Mouse (Mus musculus) CH12.LX (cell line): ENCODE results near the gene Zfp46. TPM values are rescaled to one million over a fixed set of nuclear protein-coding genes. Genes with fewer than 3 reads are reported as not detected.
A peak's percentile ranks its signal among the peaks of the same experiment; 100 is the strongest.

Experiments used
- DNase-seq: peaks from one replicate; pipeline ENCODE4 v3.0.0-alpha.2; 2013; ENCODE audit errors: extremely low read depth
- H3K27ac ChIP-seq: 2 replicates; pipeline ENCODE4 v1.5.1; 2012; ENCODE audit warnings: low read depth, mild to moderate bottlenecking, control low read depth, moderate library complexity; ENCODE audit not compliant: insufficient read depth
- H3K27me3 ChIP-seq: replicated peaks from 2 replicates; pipeline ENCODE3; 2012; ENCODE audit warnings: inconsistent platforms
- H3K36me3 ChIP-seq, 2 experiments: replicated peaks in 1 of 2; 2 replicates each; pipeline versions ENCODE3 to v1.6.1; 2012; ENCODE audit warnings: inconsistent platforms in 1 of 2, low read length in 1 of 2, mild to moderate bottlenecking in 1 of 2, mixed read lengths in 1 of 2, moderate library complexity in 1 of 2; ENCODE audit not compliant: control insufficient read depth in 1 of 2, insufficient read depth in 1 of 2
- H3K4me1 ChIP-seq, 2 experiments: 2 replicates each; pipeline ENCODE4 v1.6.1; 2012; ENCODE audit warnings: inconsistent platforms in 1 of 2, moderate library complexity in 1 of 2; ENCODE audit not compliant: insufficient read depth in 2 of 2, control insufficient read depth in 1 of 2
- H3K4me2 ChIP-seq: 2 replicates; pipeline ENCODE4 v1.6.1; 2012; ENCODE audit warnings: low read depth, mild to moderate bottlenecking, control low read depth; ENCODE audit not compliant: poor library complexity, insufficient read depth, severe bottlenecking
- H3K4me3 ChIP-seq, 3 experiments: fragments of 150-350 bp in 1 of 3; sonication (generic) in 1 of 3; replicated peaks in 1 of 3; 2 replicates each; pipeline versions ENCODE3 to v1.5.1; 2011 to 2012; ENCODE audit warnings: low read depth in 2 of 3, low read length in 2 of 3, mild to moderate bottlenecking in 2 of 3, moderate library complexity in 2 of 3, control low read depth in 1 of 3, improper control_type of control experiment in 1 of 3, inconsistent platforms in 1 of 3, mixed read lengths in 1 of 3; ENCODE audit not compliant: poor library complexity in 1 of 3
- H3K79me2 ChIP-seq: replicated peaks from 2 replicates; pipeline ENCODE4 v1.6.1; 2012; ENCODE audit warnings: mild to moderate bottlenecking, moderate library complexity; ENCODE audit not compliant: control insufficient read depth, poor library complexity, insufficient read depth, severe bottlenecking; ENCODE audit errors: extremely low read depth
- H3K9ac ChIP-seq: 2 replicates; pipeline ENCODE4 v1.6.1; 2012; ENCODE audit warnings: low read depth, mild to moderate bottlenecking, control low read depth, moderate library complexity; ENCODE audit not compliant: insufficient read depth
- H3K9me3 ChIP-seq: replicated peaks from 2 replicates; pipeline ENCODE3; 2012; ENCODE audit warnings: low read length, inconsistent platforms, mixed read lengths
- CHD1 ChIP-seq: IDR thresholded peaks from 2 replicates; pipeline ENCODE4 v1.6.1; 2012; ENCODE audit warnings: low read depth, low read length, improper control_type of control experiment, inconsistent platforms
- CTCF ChIP-seq, 2 experiments: IDR thresholded peaks in 1 of 2; conservative IDR thresholded peaks in 1 of 2; 2 replicates each; pipeline ENCODE4 v1.5.1; 2011 to 2012; ENCODE audit warnings: low read depth in 2 of 2, low read length in 2 of 2, improper control_type of control experiment in 1 of 2, inconsistent platforms in 1 of 2, mild to moderate bottlenecking in 1 of 2, moderate library complexity in 1 of 2
- ELF1 ChIP-seq: IDR thresholded peaks from 2 replicates; pipeline ENCODE4 v1.6.1; 2014; ENCODE audit warnings: low read depth, mild to moderate bottlenecking, inconsistent platforms, low read length, improper control_type of control experiment
- IRF4 ChIP-seq: IDR thresholded peaks from 2 replicates; pipeline ENCODE4 v1.6.1; 2014; ENCODE audit warnings: low read depth, mild to moderate bottlenecking, inconsistent platforms, low read length, improper control_type of control experiment
- JUN ChIP-seq: IDR thresholded peaks from 2 replicates; pipeline ENCODE4 v1.6.1; 2011; ENCODE audit warnings: low read depth, mild to moderate bottlenecking, low read length, improper control_type of control experiment, moderate library complexity; ENCODE audit not compliant: insufficient read depth
- MAFK ChIP-seq: IDR thresholded peaks from 2 replicates; pipeline ENCODE4 v1.6.1; 2011; ENCODE audit warnings: low read length, improper control_type of control experiment; ENCODE audit not compliant: insufficient replicate concordance
- MAZ ChIP-seq: IDR thresholded peaks from 2 replicates; pipeline ENCODE4 v1.6.1; 2012; ENCODE audit warnings: low read depth, mild to moderate bottlenecking, inconsistent platforms, low read length, improper control_type of control experiment, moderate library complexity
- MEF2A ChIP-seq: IDR thresholded peaks from 2 replicates; pipeline ENCODE4 v1.6.1; 2014; ENCODE audit warnings: low read depth, mild to moderate bottlenecking, inconsistent platforms, low read length, improper control_type of control experiment, borderline replicate concordance
- MXI1 ChIP-seq: IDR thresholded peaks from 2 replicates; pipeline ENCODE4 v1.6.1; 2011; ENCODE audit warnings: mild to moderate bottlenecking, low read depth, low read length, improper control_type of control experiment
- POLR2A ChIP-seq: IDR thresholded peaks from 2 replicates; pipeline ENCODE4 v1.6.1; 2011; ENCODE audit warnings: low read depth, mild to moderate bottlenecking, improper control_type of control experiment, low read length
- RAD21 ChIP-seq: IDR thresholded peaks from 2 replicates; pipeline ENCODE4 v1.6.1; 2011; ENCODE audit warnings: low read depth, mild to moderate bottlenecking, low read length, improper control_type of control experiment, moderate library complexity
- RCOR1 ChIP-seq: conservative IDR thresholded peaks from 2 replicates; pipeline ENCODE4 v1.6.1; 2012; ENCODE audit warnings: low read depth, mild to moderate bottlenecking, inconsistent platforms, low read length, improper control_type of control experiment
- SMC3 ChIP-seq: IDR thresholded peaks from 2 replicates; pipeline ENCODE4 v1.6.1; 2011; ENCODE audit warnings: low read depth, low read length, improper control_type of control experiment
- TBP ChIP-seq: conservative IDR thresholded peaks from 2 replicates; pipeline ENCODE4 v1.6.1; 2011; ENCODE audit warnings: low read depth, low read length, improper control_type of control experiment
- UBTF ChIP-seq: IDR thresholded peaks from 2 replicates; pipeline ENCODE4 v1.6.1; 2012; ENCODE audit warnings: low read depth, mild to moderate bottlenecking, inconsistent platforms, low read length, improper control_type of control experiment, moderate library complexity
- ZKSCAN1 ChIP-seq: IDR thresholded peaks from 2 replicates; pipeline ENCODE4 v1.6.1; 2012; ENCODE audit warnings: low read depth, inconsistent platforms, low read length, improper control_type of control experiment, borderline replicate concordance
- ZMIZ1 ChIP-seq: IDR thresholded peaks from 2 replicates; pipeline ENCODE4 v1.6.1; 2012; ENCODE audit warnings: low read depth, mild to moderate bottlenecking, inconsistent platforms, low read length, improper control_type of control experiment
- ZNF384 ChIP-seq: IDR thresholded peaks from 2 replicates; pipeline ENCODE4 v1.6.1; 2012; ENCODE audit warnings: low read depth, low read length, improper control_type of control experiment, inconsistent platforms
- dilution Hi-C: fragments of 300-500 bp; cut with MboI; formaldehyde crosslinking; loops from 2 replicates; pipeline ENCODE4 v1.14.3; 2020; ENCODE audit warnings: low sequenced_read_pairs; ENCODE audit not compliant: extremely low pct_unique_long_range_greater_than_20kb, extremely low pct_ligation_motif_present
- in situ Hi-C: fragments of 300-500 bp; cut with MboI; formaldehyde crosslinking; loops from 3 replicates; pipeline ENCODE4 v1.14.3; 2019; ENCODE audit warnings: low sequenced_read_pairs, low pct_ligation_motif_present, low pct_unique_long_range_greater_than_20kb, mixed read lengths
- polyA plus RNA-seq: library from polyadenylated mRNA; unstranded; fragments of >175 nt; gene quantifications from 2 replicates; pipeline ENCODE4 v1.2.1, GENCODE M21; 2012; ENCODE audit warnings: low read depth; ENCODE audit not compliant: insufficient read length
- total RNA-seq, 2 experiments: library from RNA; depleted of rRNA; stranded (reverse); fragments of 300-350 nt in 1 of 2; fragments of >200 nt in 1 of 2; gene quantifications; 2 replicates each; pipeline ENCODE4 v1.2.3; 2012 to 2014

Zfp46 gene
- total and polyA plus RNA-seq, 3 experiments = 2.8 to 7.2 (median 4.1) TPM

DNA sequence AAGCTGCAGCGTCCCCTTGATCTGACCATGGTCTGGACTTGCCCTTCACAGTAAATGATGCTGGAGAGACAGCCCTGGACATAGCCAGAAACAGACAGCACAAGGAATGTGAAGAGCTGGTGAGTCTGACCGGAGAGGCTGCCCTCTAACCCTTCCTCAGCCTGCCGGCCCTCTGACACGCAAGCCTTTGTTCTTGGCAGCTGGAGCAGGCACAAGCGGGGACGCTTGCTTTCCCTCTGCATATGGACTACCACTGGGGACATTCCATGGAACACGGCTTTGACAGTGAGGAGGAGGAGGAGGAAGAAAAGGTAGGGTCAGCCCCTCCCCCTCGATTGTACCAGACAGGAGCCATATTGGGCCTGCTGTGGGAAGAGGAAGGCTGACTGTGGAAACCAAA, 43.5 kb upstream of the Zfp46 start:
- dilution Hi-C loops (no loop called here), in situ Hi-C loops (loop anchor here (5.0 to 25.0 kb wide), 2 partner anchors 34 to 371 kb away; partner anchors contain the start of genes Asap3, Kdm1a, Lactbl1 and Tex46)
- Histone ChIP-seq H3K9me3 (peaks cover 6% of the 10 kb centered on the region), H3K79me2 (no peaks in the 10 kb centered on the region), H3K4me1 (peaks cover 0 to 11% of the 10 kb centered on the region in 2 experiments; a peak in 2 of 4 replicates), H3K27me3 (peaks cover 86% of the 10 kb centered on the region), H3K4me3 (no peak overlapping the region), H3K4me2 (no peak overlapping the region), H3K27ac (no peak overlapping the region), H3K9ac (no peak overlapping the region), H3K36me3 (no peaks in the 10 kb centered on the region)
- TF ChIP-seq MXI1 (no peak), TBP (no peak), POLR2A (no peak)
- DNase-seq = no peak

DNA sequence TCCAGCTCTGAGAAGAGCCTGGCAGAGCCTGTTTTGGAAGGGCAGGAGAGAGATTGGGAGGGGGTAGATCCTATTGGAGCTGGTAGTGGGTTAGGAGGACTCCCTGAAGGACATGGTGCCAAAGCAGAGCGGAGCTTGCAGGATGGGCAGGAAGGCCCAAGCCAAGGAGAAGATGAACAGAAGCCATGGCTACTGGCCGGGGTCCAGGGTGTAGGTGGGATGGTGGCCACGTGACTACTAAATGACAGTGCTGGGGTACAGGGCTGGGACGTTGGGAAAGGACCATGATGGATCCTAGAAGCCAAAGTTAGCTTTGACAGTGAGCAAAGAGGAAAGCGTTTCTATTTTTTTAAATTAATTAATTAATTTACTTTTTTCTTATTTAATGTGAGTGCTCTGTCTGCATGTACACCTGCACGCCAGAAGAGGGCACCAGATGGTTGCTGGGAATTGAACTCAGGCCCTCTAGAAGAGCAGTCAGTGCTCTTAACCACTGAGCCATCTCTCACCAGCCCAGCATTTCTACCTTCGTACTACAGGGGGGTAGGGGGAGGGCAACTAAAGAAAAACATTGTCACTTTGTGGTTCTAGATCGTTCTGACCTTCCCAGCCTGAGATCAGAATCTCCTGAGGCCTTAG, 42.3 kb upstream of the Zfp46 start:
- Histone ChIP-seq H3K9me3 (peaks cover 3% of the 10 kb centered on the region), H3K4me2 (no peak overlapping the region), H3K9ac (no peak overlapping the region), H3K4me1 (peaks cover 0 to 19% of the 10 kb centered on the region in 2 experiments; a peak in 2 of 4 replicates), H3K4me3 (no peak overlapping the region)
- DNase-seq = peak; percentile 30
- TF ChIP-seq ZKSCAN1 (no peak), RCOR1 (no peak), JUN (no peak), ZNF384 (no peak), ZMIZ1 (no peak), IRF4 (no peak), CTCF (conservative IDR thresholded peaks at IDR 0.05 in 1 of 2, IDR thresholded peaks at IDR 0.05 in 1 of 2; ENCODE audit: low read depth in 2 of 2, low read length in 2 of 2) (peak; percentile 22 to 57; a peak in 2 of 4 replicates), MAFK (no peak), MAZ (no peak), POLR2A (no peak), RAD21 (peak; percentile 36), CHD1 (no peak), MEF2A (no peak), ELF1 (no peak), SMC3 (peak; percentile 13; the same call in 1 of the 2 replicates), UBTF (no peak)
- TF ChIP-seq, all 38 proteins: peak for 3
- dilution Hi-C loops = no loop called here
- H3K27ac ChIP-seq = no peak overlapping the region
- H3K36me3 ChIP-seq = no peaks in the 10 kb centered on the region
- H3K27me3 ChIP-seq = peaks cover 87% of the 10 kb centered on the region
- no peaks in the 10 kb centered on the region for H3K79me2 ChIP-seq
- in situ Hi-C loops = loop anchor here (5.0 to 25.0 kb wide), 2 partner anchors 35 to 370 kb away; partner anchors contain the start of genes Asap3, Kdm1a, Lactbl1 and Tex46
